Mouse (Mus musculus) layer of hippocampus, postnatal 10 days (tissue): ENCODE data around the gene Mpped2. TPM values are rescaled to one million over a fixed set of nuclear protein-coding genes. Genes with fewer than 3 reads are reported as not detected.
A peak's percentile ranks its signal among the peaks of the same experiment; 100 is the strongest.

ENCODE experiments used
- DNase-seq, 2 experiments: peaks; one replicate each; pipeline ENCODE4 v3.0.0; 2021; ENCODE audit warnings: low spot score in 2 of 2
- total RNA-seq, 2 experiments: library from RNA; stranded (reverse); gene quantifications; 2 replicates each; pipeline ENCODE4 v1.2.3; 2021

Mpped2 gene
- total RNA-seq, 2 experiments from 2014 or later = 40.8 to 46.8 TPM

- no peak for DNase-seq
These were observed 51.5 kb downstream of the Mpped2 start for GRCm38 (mm10) chr2:106744601-106745000.

GRCm38 (mm10) chr2:106745364-106745763 lies 52.3 kb downstream of the Mpped2 start:
- DNase-seq = no peak

GRCm38 (mm10) chr2:106746211-106746610 lies 53.1 kb downstream of the Mpped2 start:
- no peak for DNase-seq

GRCm38 (mm10) chr2:106746905-106747304 lies 53.8 kb downstream of the Mpped2 start:
- no peak for DNase-seq

GRCm38 (mm10) chr2:106747342-106747741 lies 54.3 kb downstream of the Mpped2 start:
- peak in 1 of 2 experiments; percentile 16 for DNase-seq

- DNase-seq = no peak
These were observed 57.8 kb downstream of the Mpped2 start for GRCm38 (mm10) chr2:106750878-106751277.

- no peak for DNase-seq
These were observed 60.6 kb downstream of the Mpped2 start for GRCm38 (mm10) chr2:106753703-106754102.

- DNase-seq = no peak
These were observed 61.6 kb downstream of the Mpped2 start for GRCm38 (mm10) chr2:106754696-106755095.

- no peak for DNase-seq
These were observed 63.5 kb downstream of the Mpped2 start for GRCm38 (mm10) chr2:106756354-106757103.

GRCm38 (mm10) chr2:106762920-106763319 lies 69.9 kb downstream of the Mpped2 start:
- DNase-seq = no peak

- DNase-seq = no peak
These were observed 76.2 kb downstream of the Mpped2 start for GRCm38 (mm10) chr2:106769236-106769635.

GRCm38 (mm10) chr2:106772643-106773042 lies 79.6 kb downstream of the Mpped2 start:
- DNase-seq = no peak

GRCm38 (mm10) chr2:106774251-106775196 lies 81.5 kb downstream of the Mpped2 start:
- DNase-seq = no peak

GRCm38 (mm10) chr2:106775994-106776393 lies 82.9 kb downstream of the Mpped2 start:
- no peak for DNase-seq

GRCm38 (mm10) chr2:106778861-106779516 lies 85.9 kb downstream of the Mpped2 start:
- no peak for DNase-seq

- peak; percentile 23 to 38 for DNase-seq
These were observed 88.4 kb downstream of the Mpped2 start for GRCm38 (mm10) chr2:106781181-106782179.

GRCm38 (mm10) chr2:106783311-106783710 lies 90.2 kb downstream of the Mpped2 start:
- DNase-seq = no peak

- no peak for DNase-seq
These were observed 95.0 kb downstream of the Mpped2 start for GRCm38 (mm10) chr2:106788055-106788454.

GRCm38 (mm10) chr2:106788573-106788972 lies 95.5 kb downstream of the Mpped2 start:
- no peak for DNase-seq

GRCm38 (mm10) chr2:106789694-106790328 lies 96.7 kb downstream of the Mpped2 start:
- DNase-seq = no peak
